Mouse (Mus musculus) adrenal gland, postnatal 10 days (tissue): ENCODE data around the gene A030005K14Rik. TPM values are rescaled to one million over a fixed set of nuclear protein-coding genes. Genes with fewer than 3 reads are reported as not detected.

Source experiments
- DNase-seq: peaks from one replicate; pipeline ENCODE4 v3.0.0; 2021; ENCODE audit warnings: mixed read lengths
- long read RNA-seq, 2 experiments: library from polyadenylated mRNA; stranded (forward); transcript quantifications; one replicate each; pipeline ENCODE4 v2.0.0; 2021
- total RNA-seq, 2 experiments: library from RNA; stranded (reverse); gene quantifications; 2 replicates each; pipeline ENCODE4 v1.2.3; 2021

Gene A030005K14Rik
- total RNA-seq = not detected
- long read RNA-seq, experiment 1 = 0 reads
- long read RNA-seq, experiment 2 = 0 reads

GRCm38 (mm10) chr1:83059278-83059677 lies at the start of gene A030005K14Rik:
A030005K14Rik (minus strand) TSS chr1:83059378.
- DNase-seq = no peak

DNA sequence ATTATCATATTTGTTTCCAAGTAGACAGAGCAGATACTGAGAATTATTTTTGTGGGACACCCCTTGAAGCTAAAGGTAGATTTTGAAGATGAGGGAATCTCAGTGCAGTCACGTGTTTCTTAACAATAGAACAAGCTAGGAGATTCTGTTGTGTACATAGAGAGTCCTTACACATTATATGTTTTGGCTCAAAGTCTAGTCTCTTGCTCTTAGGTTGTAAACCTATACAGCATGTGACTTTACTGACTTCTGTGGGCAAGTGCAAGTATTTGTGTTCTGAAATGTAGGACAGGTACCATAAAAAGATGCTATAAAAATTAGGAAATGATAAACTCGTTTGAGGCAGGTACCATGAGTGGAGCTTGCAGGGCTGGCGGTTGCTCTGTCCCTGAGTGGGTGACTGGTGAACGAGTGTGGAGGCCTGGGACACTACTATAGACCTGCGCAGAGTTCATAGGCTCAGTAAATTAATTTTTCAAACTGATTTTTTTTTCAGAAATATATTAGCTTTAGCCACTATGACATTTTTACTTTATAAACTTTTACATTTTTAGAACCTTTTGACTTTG lies 48.3 kb upstream of the A030005K14Rik start:
- DNase-seq = no peak

GRCm38 (mm10) chr1:83105464-83105863 lies 46.3 kb upstream of the A030005K14Rik start:
- no peak for DNase-seq

GRCm38 (mm10) chr1:83101891-83102290 lies 42.7 kb upstream of the A030005K14Rik start:
- peak; percentile 11 for DNase-seq

GRCm38 (mm10) chr1:83099580-83100137 lies 40.5 kb upstream of the A030005K14Rik start:
- DNase-seq = no peak

GRCm38 (mm10) chr1:83099160-83099559 lies 40.0 kb upstream of the A030005K14Rik start:
- no peak for DNase-seq

DNA sequence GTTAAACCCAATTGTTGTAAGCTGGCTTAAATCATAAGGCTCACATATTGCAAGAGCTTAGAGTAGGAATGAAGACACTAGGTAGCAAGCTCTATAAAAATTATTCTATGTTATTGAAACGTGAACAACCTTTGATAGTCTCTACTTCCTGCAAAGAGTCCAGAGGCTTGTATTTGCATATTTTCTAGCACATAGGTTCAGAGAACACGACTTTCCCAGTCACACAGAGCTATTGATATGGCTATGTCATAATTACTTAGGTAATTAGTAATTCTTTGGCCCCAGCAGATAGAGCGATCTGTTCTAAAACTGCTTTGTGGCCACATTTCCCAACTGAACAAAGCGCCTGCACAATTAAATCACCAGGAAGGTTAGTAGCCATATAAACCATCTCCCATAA lies 37.8 kb upstream of the A030005K14Rik start:
- DNase-seq = no peak

DNA sequence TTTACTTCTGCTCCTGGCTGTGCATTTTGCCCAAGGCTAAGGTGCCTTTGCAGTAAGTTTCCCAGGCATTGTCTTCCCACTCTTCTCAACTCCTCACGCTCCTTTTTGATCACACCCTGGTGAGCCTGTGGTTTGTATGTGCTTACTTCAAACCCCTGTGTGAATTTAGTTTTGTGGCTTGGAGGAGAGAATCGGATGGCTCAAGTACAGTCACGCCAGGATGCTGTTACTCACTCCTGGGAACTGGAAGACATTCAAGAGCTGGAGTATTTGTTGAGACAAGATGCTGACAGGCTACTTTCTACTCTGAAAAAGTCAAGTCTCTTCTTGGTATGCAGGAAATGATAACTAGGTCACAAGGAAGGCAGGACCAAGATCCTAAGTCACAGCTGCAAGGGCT lies 32.1 kb upstream of the A030005K14Rik start:
- DNase-seq = no peak

DNA sequence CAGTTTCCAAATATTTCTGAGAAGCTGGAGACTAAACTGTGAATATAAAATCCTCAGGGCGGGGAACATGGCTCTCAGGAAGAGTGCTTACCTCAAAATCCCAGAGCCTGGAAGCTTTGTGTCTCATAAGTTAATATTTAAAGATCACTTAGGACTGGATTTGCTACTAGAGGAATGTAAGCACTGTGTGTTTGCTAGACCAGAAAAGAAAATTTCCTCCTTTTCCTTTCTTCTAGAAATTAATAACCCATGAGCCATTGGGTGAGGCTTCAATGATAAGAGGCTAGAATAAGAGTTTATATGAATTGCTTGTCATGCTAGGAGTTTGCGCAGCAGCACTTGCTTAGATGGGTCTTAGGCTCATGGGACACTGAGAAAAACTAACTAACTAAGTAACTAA lies 25.6 kb upstream of the A030005K14Rik start:
- DNase-seq = no peak

GRCm38 (mm10) chr1:83077016-83077415 lies 17.8 kb upstream of the A030005K14Rik start:
- no peak for DNase-seq

GRCm38 (mm10) chr1:83076190-83076917 lies 17.2 kb upstream of the A030005K14Rik start:
- DNase-seq = peak; percentile 35

DNA sequence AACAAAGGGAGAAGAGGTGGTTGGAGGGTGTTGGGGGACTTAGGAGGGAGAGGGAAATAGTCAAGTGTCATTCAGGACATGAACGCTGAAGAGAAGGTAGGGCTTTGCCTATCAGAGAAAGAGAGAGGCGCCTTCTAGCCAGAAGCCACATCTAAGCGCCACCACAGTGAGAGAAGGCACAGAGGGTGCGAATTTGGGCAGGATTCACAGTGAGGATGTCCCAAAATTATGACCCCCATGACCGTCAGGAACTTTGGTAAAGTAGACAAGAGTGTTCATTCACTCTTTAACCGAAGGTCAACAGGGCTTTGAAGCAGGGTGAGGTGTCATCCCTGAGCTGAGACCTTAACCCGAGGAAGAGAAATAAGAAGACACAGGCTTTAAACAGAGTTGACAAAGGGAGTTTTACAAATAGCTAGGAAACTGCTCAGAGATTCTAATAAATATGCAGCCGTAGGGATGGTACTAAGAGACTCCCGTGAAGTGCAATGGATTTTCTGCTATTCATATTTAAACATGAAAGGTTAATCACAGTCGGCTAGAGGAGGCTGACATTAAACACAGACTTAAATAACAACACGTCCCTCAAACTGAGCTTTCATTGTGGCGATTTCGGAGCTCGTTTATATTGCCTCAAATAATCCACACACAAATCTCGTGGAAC lies 16.5 kb upstream of the A030005K14Rik start:
- DNase-seq = no peak

- DNase-seq = no peak
These were observed 8.0 kb upstream of the A030005K14Rik start for GRCm38 (mm10) chr1:83067205-83067604.

- DNase-seq = no peak
These were observed 7.4 kb upstream of the A030005K14Rik start for GRCm38 (mm10) chr1:83066577-83066976.

GRCm38 (mm10) chr1:83064851-83065250 lies 5.7 kb upstream of the A030005K14Rik start:
- DNase-seq = peak; percentile 28

- DNase-seq = no peak
These were observed 1.5 kb upstream of the A030005K14Rik start, which contains the start of gene Krtap28-13 for GRCm38 (mm10) chr1:83060643-83061042. Krtap28-13 (plus strand) TSS chr1:83060930.

GRCm38 (mm10) chr1:83058481-83058880 lies 697 bp downstream of the A030005K14Rik start:
- DNase-seq = peak; percentile 22

DNA sequence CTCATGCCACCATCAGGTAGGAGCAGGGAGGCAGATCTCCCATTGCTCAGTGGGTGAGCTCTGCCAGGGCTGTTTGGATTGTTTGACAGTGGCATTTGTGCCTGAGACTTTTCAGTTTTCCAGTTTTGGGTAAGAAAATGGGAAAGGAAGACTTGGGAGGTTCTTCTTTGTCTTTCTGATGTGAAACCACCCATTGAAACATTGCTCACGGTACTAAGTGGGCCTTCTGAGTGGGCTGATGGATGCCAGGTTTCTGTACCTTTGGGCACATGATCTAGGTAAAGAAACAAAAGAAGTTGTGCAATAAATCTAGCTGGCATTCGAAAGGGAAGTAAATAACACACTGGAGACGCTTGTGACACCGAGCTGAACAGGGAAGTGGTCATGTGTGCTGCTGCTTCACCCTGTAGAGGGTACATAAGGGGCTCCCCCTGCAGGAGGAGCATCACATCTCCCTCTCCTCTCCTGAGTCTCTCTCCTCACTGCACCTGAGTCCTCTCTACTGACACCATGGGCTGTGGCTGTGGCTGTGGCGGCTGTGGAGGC lies 14.2 kb downstream of the A030005K14Rik start, which contains the start of gene Gm47969:
Gene Gm47969, plus strand, starts transcription at position 51 of the 546 bp plus-strand sequence.
- no peak for DNase-seq

DNA sequence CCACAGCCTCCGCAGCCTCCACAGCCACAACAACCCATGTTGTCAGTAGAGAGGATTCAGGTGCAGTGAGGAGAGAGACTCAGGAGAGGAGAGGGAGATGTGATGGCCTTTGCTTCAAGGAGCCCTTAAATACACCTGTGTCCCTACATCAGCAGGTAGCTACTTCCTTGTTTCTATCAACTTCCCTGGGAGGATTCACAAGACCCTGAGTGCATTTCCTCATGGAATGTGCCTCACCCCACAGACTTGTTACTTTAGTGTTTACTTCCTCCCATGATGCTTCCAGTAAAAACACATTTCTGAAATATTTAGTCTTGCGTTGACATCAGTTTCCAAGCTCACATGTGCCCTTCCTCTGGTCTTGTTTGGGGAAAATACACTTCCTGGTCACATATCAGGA lies 16.8 kb downstream of the A030005K14Rik start, which contains the start of gene Krtap28-10:
Gene Krtap28-10, minus strand, starts transcription at position 101 of the 400 bp plus-strand sequence.
- DNase-seq = no peak

- DNase-seq = no peak
These were observed 20.1 kb downstream of the A030005K14Rik start for GRCm38 (mm10) chr1:83039080-83039479.

DNA sequence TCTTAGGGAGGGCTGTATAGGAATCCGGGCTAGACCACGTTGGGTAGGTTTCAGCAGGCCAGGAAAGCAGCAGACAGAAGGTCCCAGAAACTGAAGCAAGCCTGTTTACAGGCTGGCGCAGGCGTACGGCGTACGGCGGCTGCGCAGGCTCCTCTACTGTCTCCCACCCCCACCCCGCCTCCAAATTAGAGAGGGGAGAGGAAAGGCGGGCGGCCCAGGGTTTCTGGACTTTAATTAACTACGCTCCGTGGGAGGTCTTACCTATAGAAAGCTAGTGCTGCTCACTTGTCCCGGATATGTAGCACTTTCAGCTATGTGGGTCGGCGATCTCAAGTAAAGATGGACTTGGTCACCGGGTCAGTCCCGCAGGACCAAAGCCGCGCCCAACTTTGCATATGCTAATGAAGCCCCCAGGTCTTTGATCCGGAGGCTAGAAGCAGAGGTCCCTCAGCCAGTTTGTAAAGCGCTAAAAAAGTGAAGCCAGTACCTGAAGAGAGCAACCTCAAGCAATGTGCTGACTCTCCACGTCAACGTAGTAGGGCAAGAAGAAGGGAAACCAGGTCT lies 21.0 kb downstream of the A030005K14Rik start, which contains the start of gene Slc19a3:
Gene Slc19a3, minus strand, starts transcription at position 340 of the 564 bp plus-strand sequence.
- peak; percentile 39 for DNase-seq
